Mouse (Mus musculus): ENCODE measurements around the gene Gm5483. TPM values are rescaled to one million over a fixed set of nuclear protein-coding genes. Genes with fewer than 3 reads are reported as not detected.
"Not testable (repeated sequence)": the region's sequence is repeated elsewhere in the genome, so short reads cannot be mapped to it uniquely, and the experiment has no call there.

Gm5483 gene
- polyA plus RNA-seq, 1 experiment from 2014 or later, result 3.0 TPM

GRCm38 (mm10) chr16:36221168-36221567, 37.2 kb downstream of the Gm5483 start, which contains the start of gene 2010005H15Rik:
TSS of gene 2010005H15Rik (plus strand) at chr16:36221468.
- not testable (repeated sequence) for H3K9me3 ChIP-seq (ENCODE audit: control insufficient read depth, low read length); H3K4me2 ChIP-seq (ENCODE audit: low read depth, low read length); H3K27me3 ChIP-seq (ENCODE audit: control insufficient read depth, insufficient read depth, low read depth, low read length); H3K27ac ChIP-seq (ENCODE audit: low read length); H3K4me3 ChIP-seq (ENCODE audit: low read length); ATAC-seq (ENCODE audit: low read depth); H3K4me1 ChIP-seq (replicated peaks; ENCODE audit: control insufficient read depth, insufficient read depth, low read length); H3K9ac ChIP-seq (ENCODE audit: low read length); H3K36me3 ChIP-seq (ENCODE audit: control insufficient read depth, insufficient read depth, low read length)
- 81% methylated on average over 6 of the region's 7 CpGs for WGBS

Other genes with a start within 250 kb of the Gm5483 start
- gene Parp9, start 245.7 kb upstream of the Gm5483 start, polyA plus RNA-seq (2015; fragmentation: Nextera tagmentation; extraction: Ambion mirVana), result 8.8 and 11.1 TPM in 2 replicates
- gene Dtx3l, start 245.1 kb upstream of the Gm5483 start, polyA plus RNA-seq (2015; fragmentation: Nextera tagmentation; extraction: Ambion mirVana), result 6.9 and 7.0 TPM in 2 replicates
- gene Kpna1, start 205.5 kb upstream of the Gm5483 start, polyA plus RNA-seq (2015; fragmentation: Nextera tagmentation; extraction: Ambion mirVana), result 29.5 and 34.8 TPM in 2 replicates
- 9.9 and 10.2 TPM in 2 replicates for gene Wdr5b, start 143.0 kb upstream of the Gm5483 start, polyA plus RNA-seq (2015; fragmentation: Nextera tagmentation; extraction: Ambion mirVana)
- gene Fam162a, start 112.6 kb upstream of the Gm5483 start, polyA plus RNA-seq (2015; fragmentation: Nextera tagmentation; extraction: Ambion mirVana), result 296 and 318 TPM in 2 replicates
- 72.9 and 78.4 TPM in 2 replicates for gene Ccdc58, start 112.5 kb upstream of the Gm5483 start, polyA plus RNA-seq (2015; fragmentation: Nextera tagmentation; extraction: Ambion mirVana)
- 0.23 and 0.43 TPM in 2 replicates for gene Csta1, start 53.0 kb upstream of the Gm5483 start, polyA plus RNA-seq (2015; fragmentation: Nextera tagmentation; extraction: Ambion mirVana)
- 1.0 and 1.3 TPM in 2 replicates for gene Stfa2l1, start 27.4 kb upstream of the Gm5483 start, polyA plus RNA-seq (2015; fragmentation: Nextera tagmentation; extraction: Ambion mirVana)
- gene Gm5416, start 26.2 kb downstream of the Gm5483 start, polyA plus RNA-seq (2015; fragmentation: Nextera tagmentation; extraction: Ambion mirVana), result not detected in 2 replicates
- gene 2010005H15Rik, start 37.3 kb downstream of the Gm5483 start, polyA plus RNA-seq (2015; fragmentation: Nextera tagmentation; extraction: Ambion mirVana), result 0.84 and 1.9 TPM in 2 replicates
- 4.6 and 10.1 TPM in 2 replicates for gene Stfa1, start 92.7 kb downstream of the Gm5483 start, polyA plus RNA-seq (2015; fragmentation: Nextera tagmentation; extraction: Ambion mirVana)
- not detected in 2 replicates for gene BC117090, start 150.1 kb downstream of the Gm5483 start, polyA plus RNA-seq (2015; fragmentation: Nextera tagmentation; extraction: Ambion mirVana)
- 4.5 and 11.0 TPM in 2 replicates for gene BC100530, start 183.5 kb downstream of the Gm5483 start, polyA plus RNA-seq (2015; fragmentation: Nextera tagmentation; extraction: Ambion mirVana)
- 0.49 and 2.3 TPM in 2 replicates for gene Stfa2, start 224.2 kb downstream of the Gm5483 start, polyA plus RNA-seq (2015; fragmentation: Nextera tagmentation; extraction: Ambion mirVana)

Data from lung, embryonic 16.5 days (tissue).